Mouse (Mus musculus) adipose tissue, adult 10 weeks (tissue): ENCODE measurements around the gene Banp. TPM values are rescaled to one million over a fixed set of nuclear protein-coding genes. Genes with fewer than 3 reads are reported as not detected.

Experiments used
- polyA plus RNA-seq: library from polyadenylated mRNA; stranded (reverse); fragments of 350-450 nt; fragmentation: Illumina TruSeq; extraction: RNeasy Lipid Tissue Mini Kit (QIAGEN cat#74804); gene quantifications from one replicate; pipeline ENCODE4 v1.2.3, GENCODE M21; 2014; ENCODE audit warnings: low read depth, low replicate concordance

Gene Banp
- 12.7 TPM for polyA plus RNA-seq

GRCm38 (mm10) chr8:121949222-121949800 lies at the start of gene Banp:
Gene Banp (plus strand): TSS chr8:121949750.

GRCm38 (mm10) chr8:121907587-121908248 lies 41.8 kb upstream of the Banp start, which contains the start of gene Slc7a5:
Gene Slc7a5 (minus strand): TSS chr8:121907694.

GRCm38 (mm10) chr8:121944831-121945230 lies 4.7 kb upstream of the Banp start, which contains the start of gene Car5a:
Gene Car5a (minus strand): TSS chr8:121944904.

Other genes starting within 250 kb of the Banp start
- 0.07 TPM for gene Jph3, start 220.1 kb upstream of the Banp start, polyA plus RNA-seq
- gene Klhdc4, start 120.2 kb upstream of the Banp start, polyA plus RNA-seq = 22.0 TPM
- 337 TPM for gene Slc7a5, start 42.1 kb upstream of the Banp start, polyA plus RNA-seq
- gene Car5a, start 4.8 kb upstream of the Banp start, polyA plus RNA-seq = not detected